Mouse (Mus musculus) heart, adult 18-20 months (tissue): ENCODE measurements around the gene Gngt2. TPM values are rescaled to one million over a fixed set of nuclear protein-coding genes. Genes with fewer than 3 reads are reported as not detected.

Experiments used
- total RNA-seq, 2 experiments: library from RNA; stranded (reverse); gene quantifications; 2 replicates each; pipeline ENCODE4 v1.2.3; 2021

Gngt2 gene
- total RNA-seq, 2 experiments from 2014 or later: 19.2 to 22.1 TPM

Other genes starting within 250 kb of the Gngt2 start
- gene Ngfr, start 249.5 kb upstream of the Gngt2 start, total RNA-seq: under 1 TPM; 0.37 to 0.64 TPM
- gene Phb, start 170.3 kb upstream of the Gngt2 start, total RNA-seq: 100 to 1,000 TPM; 428 to 436 TPM
- 10 to 100 TPM; 49.4 to 52.2 TPM for gene Zfp652, start 124.5 kb upstream of the Gngt2 start, total RNA-seq
- under 1 TPM; 0.15 to 0.28 TPM for gene B130006D01Rik, start 113.6 kb upstream of the Gngt2 start, total RNA-seq
- 100 to 1,000 TPM; 165 to 174 TPM for gene Phospho1, start 12.7 kb upstream of the Gngt2 start, total RNA-seq
- 1 to 10 TPM; 9.2 to 9.9 TPM for gene Abi3, start 5.3 kb downstream of the Gngt2 start, total RNA-seq
- gene B4galnt2, start 77.7 kb downstream of the Gngt2 start, total RNA-seq: not detected
- under 1 TPM; 0.05 to 0.35 TPM for gene Igf2bp1, start 168.7 kb downstream of the Gngt2 start, total RNA-seq
- not detected for gene Gip, start 187.3 kb downstream of the Gngt2 start, total RNA-seq
- 10 to 100 TPM; 43.6 to 44.9 TPM for gene Snf8, start 197.7 kb downstream of the Gngt2 start, total RNA-seq
- gene Ube2z, start 228.2 kb downstream of the Gngt2 start, total RNA-seq: 10 to 100 TPM; 32.0 to 32.3 TPM
- gene Atp5g1, start 238.5 kb downstream of the Gngt2 start, total RNA-seq: 1,000 to 10,000 TPM; 3,280 to 3,727 TPM